ENCODE assay signal across 8 mouse cellular contexts in the genomic region with DNA sequence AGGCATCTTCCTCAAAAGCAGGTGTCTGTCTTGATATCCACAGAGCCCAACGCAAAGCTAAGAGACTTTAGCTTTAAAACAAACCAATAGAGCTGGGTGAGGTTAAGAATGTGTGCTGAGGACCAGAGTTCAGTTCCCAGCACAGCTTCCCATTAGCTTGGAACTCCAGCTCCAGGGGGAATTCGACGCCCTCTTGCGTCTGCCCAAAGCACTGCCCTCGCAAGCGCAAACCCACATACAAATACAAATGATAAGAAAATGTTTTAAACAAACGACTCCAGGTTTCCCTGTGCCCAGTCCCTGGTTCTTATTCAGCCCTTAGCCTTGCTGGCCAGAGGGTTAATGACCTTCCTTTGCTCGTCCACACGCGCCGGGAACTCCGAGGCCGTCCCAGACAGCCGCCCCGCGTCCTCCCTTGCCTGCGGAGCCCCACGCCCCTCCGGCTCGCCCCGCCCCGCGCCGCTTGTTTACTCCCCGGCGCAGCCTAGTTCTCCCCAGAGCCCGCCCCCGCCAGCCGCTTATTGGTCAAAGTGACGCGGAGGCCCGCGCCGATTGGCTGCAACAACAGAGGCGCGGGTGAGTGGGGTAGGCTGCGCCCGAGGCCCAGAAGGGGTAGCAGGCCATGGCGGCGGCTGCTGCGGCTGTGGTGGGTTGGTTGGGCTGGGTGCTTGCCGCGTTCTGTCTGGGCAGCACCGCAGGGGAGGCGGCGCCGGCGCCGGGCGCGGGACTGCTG. TPM values are rescaled to one million over a fixed set of nuclear protein-coding genes. Genes with fewer than 3 reads are reported as not detected.
DNase-seq lines count a peak whose midpoint lies in the region; ATAC-seq and TF ChIP-seq lines count a peak whose summit lies in the region.

A gene (plus strand): TSS at position 579 of the 733 bp plus-strand sequence.

- peak; percentile 99 for DNase-seq in forebrain, embryonic 14.5 days (ENCODE audit: low spot score)
- peak; percentile 100 for DNase-seq in heart, postnatal 14 days
- DNase-seq in layer of hippocampus, adult 11-12 months (ENCODE audit: low spot score): peak; percentile 99
- peak; percentile 99 for DNase-seq in lung, adult 18-20 months
- peak; percentile 99 for DNase-seq in testis, postnatal 14 days (ENCODE audit: low spot score)

- H3K4me1 ChIP-seq in ES-Bruce4 (ENCODE audit: control insufficient read depth, insufficient read depth, low read length): peaks cover 2% of the 10 kb centered on the region
- H3K4me1 ChIP-seq in forebrain, embryonic 14.5 days (ENCODE audit: control insufficient read depth, insufficient read depth, low read length): peaks cover 20% of the 10 kb centered on the region
- H3K4me1 ChIP-seq in neural tube, embryonic 15.5 days: peaks cover 37% of the 10 kb centered on the region

- peak; percentile 94 for ATAC-seq in cerebellum, adult (ENCODE audit: insufficient number of reproducible peaks, low FRiP score, low TSS enrichment)
- peak; percentile 98 for ATAC-seq in forebrain, embryonic 14.5 days
- ATAC-seq in neural tube, embryonic 15.5 days (ENCODE audit: low FRiP score): peak; percentile 98

- peak within 1 kb of the TSS; percentile 94 for H3K4me2 ChIP-seq in forebrain, embryonic 14.5 days (ENCODE audit: low read length)
- H3K4me2 ChIP-seq in neural tube, embryonic 15.5 days: peak within 1 kb of the TSS; percentile 78

- H3K4me3 ChIP-seq in ES-Bruce4 (ENCODE audit: low read depth, low read length): peak within 1 kb of the TSS; percentile 78
- H3K4me3 ChIP-seq in forebrain, embryonic 14.5 days (ENCODE audit: low read depth, low read length): peak within 1 kb of the TSS; percentile 92
- H3K4me3 ChIP-seq in neural tube, embryonic 15.5 days (replicated peaks): peak within 1 kb of the TSS; percentile 99

- TF ChIP-seq EP300 in ES-Bruce4 (IDR thresholded peaks at IDR 0.05; ENCODE audit: insufficient read depth, low read depth, low read length): no peak

- no peaks in the 10 kb centered on the region for H3K27me3 ChIP-seq in ES-Bruce4 (ENCODE audit: control insufficient read depth, insufficient read depth, low read length, poor library complexity, severe bottlenecking)
- no peaks in the 10 kb centered on the region for H3K27me3 ChIP-seq in forebrain, embryonic 14.5 days (replicated peaks; ENCODE audit: control insufficient read depth, insufficient read depth, low read length)
- no peaks in the 10 kb centered on the region for H3K27me3 ChIP-seq in neural tube, embryonic 15.5 days (replicated peaks)

- no peaks in the 10 kb centered on the region for H3K9me3 ChIP-seq in ES-Bruce4 (replicated peaks; ENCODE audit: control insufficient read depth, insufficient read depth, low read length, poor library complexity, severe bottlenecking)
- H3K9me3 ChIP-seq in forebrain, embryonic 14.5 days (replicated peaks; ENCODE audit: control insufficient read depth, low read length): no peaks in the 10 kb centered on the region
- H3K9me3 ChIP-seq in neural tube, embryonic 15.5 days (replicated peaks): no peaks in the 10 kb centered on the region

- peak; percentile 79 for TF ChIP-seq CTCF in ES-Bruce4 (IDR thresholded peaks at IDR 0.05; ENCODE audit: low read depth, low read length)

- WGBS in forebrain, embryonic 14.5 days: 2% methylated on average over 42 of the region's 51 CpGs
- WGBS in neural tube, embryonic 15.5 days: 2% methylated on average over 49 of the region's 51 CpGs

- TF ChIP-seq POLR2A in ES-Bruce4 (IDR thresholded peaks at IDR 0.05; ENCODE audit: insufficient read depth, low read length): peak; percentile 84

- H3K36me3 ChIP-seq in ES-Bruce4 (ENCODE audit: control insufficient read depth, insufficient read depth, low read length, poor library complexity, severe bottlenecking): 0 out of 2 replicates have a peak, but pooled peaks cover 5% of the 10 kb centered on the region
- H3K36me3 ChIP-seq in forebrain, embryonic 14.5 days (ENCODE audit: control insufficient read depth, insufficient read depth, low read length): peaks cover 12% of the 10 kb centered on the region
- H3K36me3 ChIP-seq in neural tube, embryonic 15.5 days: peaks cover 5% of the 10 kb centered on the region; the same call in 1 of the 2 replicates

- 0 out of 2 replicates have a peak within 1 kb of the TSS, but pooled peaks have one; percentile 11 for H3K27ac ChIP-seq in ES-Bruce4 (ENCODE audit: insufficient read depth, low read length)
- H3K27ac ChIP-seq in forebrain, embryonic 14.5 days (ENCODE audit: low read depth, low read length): peak within 1 kb of the TSS; percentile 99
- peak within 1 kb of the TSS; percentile 98 for H3K27ac ChIP-seq in neural tube, embryonic 15.5 days (replicated peaks)

- peak within 1 kb of the TSS; percentile 97 for H3K9ac ChIP-seq in ES-Bruce4 (ENCODE audit: low read depth, poor library complexity, severe bottlenecking)
- peak within 1 kb of the TSS; percentile 88 for H3K9ac ChIP-seq in forebrain, embryonic 14.5 days (ENCODE audit: low read length)
- H3K9ac ChIP-seq in neural tube, embryonic 15.5 days (replicated peaks): peak within 1 kb of the TSS; percentile 82

- intact Hi-C loops in heart, postnatal 14 days (cut with DNase I): no loop called here

RNA-seq across cellular contexts. Expression of the gene that starts here (rescaled TPM):
- 17.4 and 18.0 TPM in 2 replicates for polyA plus RNA-seq in ES-Bruce4 (2011; ENCODE audit: insufficient read depth, insufficient read length, low read depth, missing spikeins)
- 5.2 and 5.9 TPM in 2 replicates for polyA plus RNA-seq in forebrain, embryonic 14.5 days (2014; fragmentation: Nextera tagmentation; extraction: Ambion mirVana)
- total RNA-seq in heart, postnatal 14 days (2021): 10 to 100 TPM; 12.9 to 15.6 TPM
- 3.1 and 4.5 TPM in 2 replicates for polyA plus RNA-seq in neural tube, embryonic 15.5 days (2015; fragmentation: Nextera tagmentation; extraction: Ambion mirVana)

Comparison
In these comparisons a context has a peak if more than half of its experiments do, and no peak if none do; other contexts are left out.
1. Peak in every context shown above with its lines: DNase-seq, ATAC-seq, H3K4me3 ChIP-seq and H3K27ac ChIP-seq.
2. H3K27ac ChIP-seq: peak in every context shown above with its lines; median percentile 99 in forebrain, embryonic 14.5 days; 98 in neural tube, embryonic 15.5 days; 11 in ES-Bruce4.